Mouse (Mus musculus) embryonic facial prominence, embryonic 15.5 days (tissue): ENCODE data around the gene Mroh2a. TPM values are rescaled to one million over a fixed set of nuclear protein-coding genes. Genes with fewer than 3 reads are reported as not detected.

ENCODE experiments used
- ATAC-seq: fragments of 200-750 bp; cut with Nextera tagmentation; 2 replicates; pipeline ENCODE4 v1.8.0; 2017; ENCODE audit warnings: low read depth, moderate TSS enrichment; ENCODE audit not compliant: insufficient number of reproducible peaks, low FRiP score, low TSS enrichment
- H3K27ac ChIP-seq: fragments of 300-500 bp; sonication (generic); replicated peaks from 2 replicates; pipeline ENCODE4 v1.5.1; 2015; ENCODE audit warnings: mild to moderate bottlenecking, inconsistent platforms
- H3K27me3 ChIP-seq: fragments of 300-500 bp; sonication (generic); 2 replicates; pipeline ENCODE4 v1.6.1; 2015; ENCODE audit warnings: inconsistent platforms
- H3K36me3 ChIP-seq: fragments of 300-500 bp; sonication (generic); 2 replicates; pipeline ENCODE4 v1.6.1; 2015; ENCODE audit warnings: mild to moderate bottlenecking, inconsistent platforms
- H3K4me1 ChIP-seq: fragments of 300-500 bp; sonication (generic); 2 replicates; pipeline ENCODE4 v1.6.1; 2015; ENCODE audit warnings: inconsistent platforms
- H3K4me2 ChIP-seq: fragments of 300-500 bp; sonication (generic); replicated peaks from 2 replicates; pipeline ENCODE4 v1.6.1; 2015; ENCODE audit warnings: mild to moderate bottlenecking, inconsistent platforms
- H3K4me3 ChIP-seq: fragments of 300-500 bp; sonication (generic); replicated peaks from 2 replicates; pipeline ENCODE4 v1.5.1; 2015; ENCODE audit warnings: mild to moderate bottlenecking, inconsistent platforms
- H3K9ac ChIP-seq: fragments of 300-500 bp; sonication (generic); 2 replicates; pipeline ENCODE4 v1.6.1; 2015; ENCODE audit warnings: inconsistent platforms
- H3K9me3 ChIP-seq: fragments of 300-500 bp; sonication (generic); replicated peaks from 2 replicates; pipeline ENCODE4 v1.6.1; 2016; ENCODE audit warnings: inconsistent platforms
- WGBS: fragments of 180-500 bp; shearing (Covaris S2); methylation state at CpG from one replicate; pipeline ENCODE4 v1.1.7; 2015; 5-methylcytosine and 5-hydroxymethylcytosine counted together
- polyA plus RNA-seq: library from polyadenylated mRNA; unstranded; fragments of >200 nt; fragmentation: Nextera tagmentation; extraction: Ambion mirVana; gene quantifications from 2 replicates; pipeline ENCODE4 v1.2.1, GENCODE M21; 2015

Gene Mroh2a
- polyA plus RNA-seq, 1 experiment from 2014 or later, result 1.4 TPM

GRCm38 (mm10) chr1:88255466-88255857 lies 28.7 kb downstream of the Mroh2a start:
- Histone ChIP-seq H3K36me3 (peaks cover 11% of the 10 kb centered on the region), H3K9me3 (peaks cover 26% of the 10 kb centered on the region), H3K27me3 (no peaks in the 10 kb centered on the region), H3K4me1 (peaks cover 5% of the 10 kb centered on the region; the same call in 1 of the 2 replicates), H3K4me2 (no peak overlapping the region), H3K27ac (no peak overlapping the region), H3K4me3 (no peak overlapping the region), H3K9ac (no peak overlapping the region)
- 55% methylated on average over 2 of the region's 2 CpGs for WGBS
- no peak for ATAC-seq

DNA sequence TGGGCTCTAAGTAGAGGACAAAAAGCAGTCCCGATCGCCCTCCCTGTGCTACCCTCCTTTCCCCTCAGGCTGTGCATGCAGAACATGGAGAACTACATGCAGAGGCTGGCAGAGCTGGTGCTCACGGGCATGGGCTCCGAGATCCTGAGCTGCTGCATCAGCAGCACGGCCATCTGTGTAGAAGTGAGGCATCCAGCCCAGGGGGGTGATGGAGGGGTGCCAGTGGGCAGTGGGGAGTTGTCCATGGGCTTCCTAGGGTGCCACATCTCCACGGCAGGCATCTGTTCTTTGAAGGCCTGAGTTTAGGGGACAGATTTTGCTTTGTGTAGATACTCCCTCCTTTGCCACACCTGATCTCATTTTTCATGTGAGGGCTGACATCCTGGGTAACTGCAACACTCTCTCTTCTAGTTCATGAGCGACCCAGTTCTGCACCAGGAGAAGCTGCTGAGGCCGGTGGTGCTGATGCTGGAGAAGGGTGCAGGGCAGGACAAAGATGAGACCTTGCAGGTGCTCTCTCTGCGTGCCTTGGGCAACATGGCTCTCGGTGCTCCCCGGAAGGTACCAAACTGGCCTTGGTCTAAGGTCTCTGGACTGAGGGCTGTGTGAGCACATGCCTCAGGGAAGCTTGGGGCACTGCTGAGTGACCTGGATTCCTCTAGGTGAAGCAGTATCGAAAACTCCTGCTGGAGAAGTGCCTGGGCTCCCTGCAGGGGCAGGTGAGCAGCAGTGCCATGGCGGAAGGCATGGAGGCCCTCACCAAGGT lies 29.4 kb downstream of the Mroh2a start:
- Histone ChIP-seq H3K9ac (no peak overlapping the region), H3K36me3 (peaks cover 18% of the 10 kb centered on the region), H3K4me2 (no peak overlapping the region), H3K27ac (no peak overlapping the region), H3K27me3 (no peaks in the 10 kb centered on the region), H3K4me1 (peaks cover 5% of the 10 kb centered on the region; the same call in 1 of the 2 replicates), H3K9me3 (peaks cover 21% of the 10 kb centered on the region; the same call in 1 of the 2 replicates), H3K4me3 (no peak overlapping the region)
- 80% methylated on average over 13 of the region's 13 CpGs for WGBS
- ATAC-seq, result no peak

- H3K27ac ChIP-seq, result no peak overlapping the region
- no peaks in the 10 kb centered on the region for H3K27me3 ChIP-seq
- 72% methylated on average over 10 of the region's 10 CpGs for WGBS
- H3K4me3 ChIP-seq, result no peak overlapping the region
- no peak overlapping the region for H3K4me2 ChIP-seq
- peaks cover 19% of the 10 kb centered on the region; the same call in 1 of the 2 replicates for H3K9me3 ChIP-seq
- no peak overlapping the region for H3K9ac ChIP-seq
- peaks cover 27% of the 10 kb centered on the region for H3K36me3 ChIP-seq
- no peak for ATAC-seq
- H3K4me1 ChIP-seq, result peaks cover 9% of the 10 kb centered on the region
These were observed 30.3 kb downstream of the Mroh2a start for GRCm38 (mm10) chr1:88256886-88257663.

GRCm38 (mm10) chr1:88257681-88258080 lies 30.9 kb downstream of the Mroh2a start:
- H3K9ac ChIP-seq, result no peak overlapping the region

GRCm38 (mm10) chr1:88258361-88258760 lies 31.6 kb downstream of the Mroh2a start:
- peaks cover 9% of the 10 kb centered on the region for H3K4me1 ChIP-seq
- no peak overlapping the region for H3K27ac ChIP-seq
- peaks cover 40% of the 10 kb centered on the region for H3K36me3 ChIP-seq
- WGBS, result 64% methylated on average over 6 of the region's 6 CpGs
- H3K27me3 ChIP-seq, result no peaks in the 10 kb centered on the region
- H3K9ac ChIP-seq, result no peak overlapping the region
- H3K9me3 ChIP-seq, result peaks cover 10% of the 10 kb centered on the region; the same call in 1 of the 2 replicates
- no peak overlapping the region for H3K4me3 ChIP-seq
- ATAC-seq, result no peak
- H3K4me2 ChIP-seq, result no peak overlapping the region

More at GRCm38 (mm10) chr1:88257681-88258080, 30.9 kb downstream of the Mroh2a start:
- Histone ChIP-seq H3K4me2 (no peak overlapping the region), H3K4me3 (no peak overlapping the region), H3K36me3 (peaks cover 34% of the 10 kb centered on the region), H3K9me3 (peaks cover 13% of the 10 kb centered on the region; the same call in 1 of the 2 replicates), H3K27me3 (no peaks in the 10 kb centered on the region), H3K27ac (no peak overlapping the region), H3K4me1 (peaks cover 9% of the 10 kb centered on the region)
- 78% methylated on average over 6 of the region's 6 CpGs for WGBS
- no peak for ATAC-seq

GRCm38 (mm10) chr1:88258881-88259642 lies 32.3 kb downstream of the Mroh2a start:
- peaks cover 9% of the 10 kb centered on the region for H3K4me1 ChIP-seq
- no peak for ATAC-seq
- H3K9me3 ChIP-seq, result peaks cover 10% of the 10 kb centered on the region; the same call in 1 of the 2 replicates

GRCm38 (mm10) chr1:88259643-88260024 lies 32.8 kb downstream of the Mroh2a start:
- Histone ChIP-seq H3K4me2 (no peak overlapping the region), H3K27ac (no peak overlapping the region; the same call in 1 of the 2 replicates), H3K9me3 (peaks cover 6% of the 10 kb centered on the region; the same call in 1 of the 2 replicates), H3K9ac (no peak overlapping the region), H3K4me1 (peaks cover 9% of the 10 kb centered on the region), H3K27me3 (no peaks in the 10 kb centered on the region), H3K4me3 (no peak overlapping the region), H3K36me3 (peaks cover 53% of the 10 kb centered on the region)
- ATAC-seq, result no peak
- WGBS, result 73% methylated on average over 4 of the region's 4 CpGs

More at GRCm38 (mm10) chr1:88258881-88259642, 32.3 kb downstream of the Mroh2a start:
- Histone ChIP-seq H3K36me3 (peaks cover 47% of the 10 kb centered on the region), H3K4me2 (no peak overlapping the region), H3K9ac (no peak overlapping the region), H3K4me3 (no peak overlapping the region), H3K27me3 (no peaks in the 10 kb centered on the region), H3K27ac (peak overlapping the region; percentile 4; the same call in 1 of the 2 replicates)
- 70% methylated on average over 8 of the region's 8 CpGs for WGBS

GRCm38 (mm10) chr1:88260114-88260513 lies 33.3 kb downstream of the Mroh2a start:
- H3K4me2 ChIP-seq, result no peak overlapping the region
- H3K9me3 ChIP-seq, result peaks cover 2% of the 10 kb centered on the region; the same call in 1 of the 2 replicates
- 77% methylated on average over 6 of the region's 6 CpGs for WGBS
- no peak overlapping the region for H3K27ac ChIP-seq
- peaks cover 58% of the 10 kb centered on the region for H3K36me3 ChIP-seq
- H3K27me3 ChIP-seq, result no peaks in the 10 kb centered on the region
- no peak overlapping the region for H3K4me3 ChIP-seq
- ATAC-seq, result peak; percentile 4; the same call in 1 of the 2 replicates
- peaks cover 9% of the 10 kb centered on the region for H3K4me1 ChIP-seq
- H3K9ac ChIP-seq, result no peak overlapping the region

DNA sequence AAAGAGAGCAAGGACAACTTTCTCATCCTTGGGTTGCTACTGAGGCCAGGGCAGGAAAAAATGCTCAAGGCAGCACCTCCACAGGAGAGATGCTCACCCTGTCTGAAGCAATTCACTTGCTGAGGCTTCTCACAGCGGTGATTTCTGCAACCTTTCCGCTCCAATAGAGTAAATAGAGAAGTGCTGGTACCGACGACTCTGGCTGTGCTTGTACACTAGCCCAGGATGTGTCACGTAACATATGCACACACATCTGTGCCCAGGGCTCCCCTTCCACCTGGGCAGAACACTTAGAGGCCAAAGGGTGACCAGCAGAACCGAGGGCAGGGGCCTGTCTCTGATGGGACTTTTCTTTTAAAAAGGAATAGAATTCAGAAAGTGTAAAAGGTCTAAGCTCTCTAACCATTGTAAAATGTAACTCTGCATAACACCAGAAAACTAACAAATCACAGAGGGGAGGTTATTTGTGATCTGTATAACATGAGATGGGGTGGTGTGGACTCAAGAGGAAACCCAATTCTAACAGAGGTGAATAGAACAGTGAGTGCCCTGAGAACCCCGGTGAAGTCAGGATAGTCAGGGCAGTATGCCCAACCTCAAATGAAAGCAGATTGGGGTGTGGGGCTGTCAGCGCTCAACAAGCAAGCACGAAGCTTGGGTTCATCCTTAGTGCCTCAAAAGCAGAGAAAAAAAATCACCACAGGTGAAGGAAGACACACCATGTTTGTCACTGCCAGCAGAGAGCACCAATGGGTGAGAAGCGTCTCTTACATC lies 34.0 kb downstream of the Mroh2a start:
- Histone ChIP-seq H3K9ac (no peak overlapping the region), H3K4me2 (no peak overlapping the region), H3K4me3 (no peak overlapping the region), H3K36me3 (peaks cover 65% of the 10 kb centered on the region), H3K9me3 (no peaks in the 10 kb centered on the region; the same call in 1 of the 2 replicates), H3K27ac (no peak overlapping the region), H3K27me3 (no peaks in the 10 kb centered on the region), H3K4me1 (peaks cover 9% of the 10 kb centered on the region)
- no peak for ATAC-seq
- 83% methylated on average over 10 of the region's 10 CpGs for WGBS

DNA sequence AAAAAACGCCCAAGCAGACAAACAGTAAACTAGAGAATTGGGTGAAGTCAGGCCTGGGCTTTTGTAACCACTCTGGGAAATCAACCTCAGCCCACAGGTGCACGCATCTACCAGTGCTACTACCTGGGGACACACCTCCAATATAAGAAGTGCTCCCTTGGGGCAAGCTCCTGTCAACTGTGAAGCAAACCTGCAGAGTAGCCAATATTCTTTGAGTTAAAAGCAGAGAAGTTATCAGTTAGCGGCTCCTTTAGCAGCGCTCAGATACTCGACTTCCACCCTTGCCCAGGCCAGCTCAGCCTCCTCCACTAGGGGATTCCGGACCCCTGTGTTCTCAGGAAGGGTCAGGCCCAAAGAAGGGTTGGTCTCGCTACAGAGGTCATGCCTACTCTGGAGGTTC lies 34.9 kb downstream of the Mroh2a start:
- Histone ChIP-seq H3K4me1 (peaks cover 9% of the 10 kb centered on the region), H3K27ac (peak overlapping the region; percentile 0; the same call in 1 of the 2 replicates), H3K27me3 (no peaks in the 10 kb centered on the region), H3K36me3 (peaks cover 74% of the 10 kb centered on the region), H3K4me2 (no peak overlapping the region), H3K9me3 (no peaks in the 10 kb centered on the region; the same call in 1 of the 2 replicates), H3K9ac (no peak overlapping the region), H3K4me3 (no peak overlapping the region)
- ATAC-seq, result 0 out of 2 replicates have a peak, but pooled peaks have one; percentile 3
- WGBS, result 85% methylated on average over 7 of the region's 7 CpGs
